Comparison of ENCODE assay signal across 8 mouse cellular contexts in genomic region chr5:115909106-115909505, GRCm38 (mm10).
DNase-seq lines count a peak whose midpoint lies in the region; ATAC-seq and TF ChIP-seq lines count a peak whose summit lies in the region.

No protein-coding gene starts in this region.

- no peak for ATAC-seq in midbrain, embryonic 15.5 days (replicated peaks)
- ATAC-seq in megakaryocyte-erythroid progenitor cell, adult 5-6 weeks (replicated peaks; ENCODE audit: low FRiP score, low TSS enrichment, poor library complexity, severe bottlenecking): no peak

- no peak for TF ChIP-seq POLR2A in liver, adult 2 months (IDR thresholded peaks at IDR 0.05; ENCODE audit: extremely low read depth, insufficient read depth, low read length)
- no peak for TF ChIP-seq POLR2A in cerebellum, adult 2 months (IDR thresholded peaks at IDR 0.05; ENCODE audit: borderline replicate concordance, insufficient read depth, low read length)

- no peaks in the 10 kb centered on the region for H3K36me3 ChIP-seq in liver, adult 2 months (ENCODE audit: control insufficient read depth, insufficient read depth, low read length)
- H3K36me3 ChIP-seq in midbrain, embryonic 15.5 days (replicated peaks): no peaks in the 10 kb centered on the region

- H3K4me2 ChIP-seq in midbrain, embryonic 15.5 days: peak overlapping the region; percentile 69

- peak; percentile 18 for DNase-seq in liver, adult 2 months (ENCODE audit: extremely low read depth, low read depth, low spot score)
- DNase-seq in liver: no peak
- DNase-seq in cerebellum, adult 2 months: peak; percentile 77 to 78
- DNase-seq in heart, adult 9 months (ENCODE audit: low spot score in 2 of 2): peak; percentile 21 to 30
- peak; percentile 48 for DNase-seq in left cerebral cortex, adult 11 months (ENCODE audit: low spot score)
- no peak for DNase-seq in spleen, postnatal 14 days (ENCODE audit: low spot score in 2 of 2)

- no peak overlapping the region for H3K9ac ChIP-seq in liver, adult 2 months (ENCODE audit: low read depth, low read length)
- peak overlapping the region; percentile 47 for H3K9ac ChIP-seq in midbrain, embryonic 15.5 days

- H3K9me3 ChIP-seq in midbrain, embryonic 15.5 days: no peaks in the 10 kb centered on the region

- no peak for TF ChIP-seq CTCF in liver, adult 2 months (IDR thresholded peaks at IDR 0.05; ENCODE audit: low read depth, low read length)
- no peak for TF ChIP-seq CTCF in cerebellum, adult 2 months (IDR thresholded peaks at IDR 0.05; ENCODE audit: borderline replicate concordance, insufficient read depth, low read depth, low read length)

- WGBS in liver, adult 2 months: 25% methylated on average over 11 of the region's 11 CpGs
- WGBS in cerebellum, adult 2 months: 3% methylated on average over 11 of the region's 11 CpGs
- WGBS in midbrain, embryonic 15.5 days: 62% methylated on average over 11 of the region's 11 CpGs

- H3K79me2 ChIP-seq in liver, adult 2 months (ENCODE audit: control insufficient read depth, insufficient read depth, low read length): no peaks in the 10 kb centered on the region

- H3K27ac ChIP-seq in liver, adult 2 months (replicated peaks; ENCODE audit: insufficient read depth, low read depth, low read length): no peak overlapping the region
- peak overlapping the region; percentile 53; the same call in 1 of the 2 replicates for H3K27ac ChIP-seq in cerebellum, adult 2 months (ENCODE audit: insufficient read depth, low read length)
- H3K27ac ChIP-seq in midbrain, embryonic 15.5 days: peak overlapping the region; percentile 71

- H3K4me1 ChIP-seq in liver, adult 2 months (ENCODE audit: control insufficient read depth, insufficient read depth, low read length): no peaks in the 10 kb centered on the region
- H3K4me1 ChIP-seq in cerebellum, adult 2 months (ENCODE audit: control insufficient read depth, insufficient read depth, low read length): peaks cover 3% of the 10 kb centered on the region; the same call in 1 of the 2 replicates
- peaks cover 36% of the 10 kb centered on the region for H3K4me1 ChIP-seq in midbrain, embryonic 15.5 days

- no peak overlapping the region for H3K4me3 ChIP-seq in liver, adult 2 months (ENCODE audit: insufficient read depth, low read depth, low read length)
- H3K4me3 ChIP-seq in cerebellum, adult 2 months (replicated peaks; ENCODE audit: insufficient read depth, low read depth, low read length): peak overlapping the region; percentile 84
- peak overlapping the region; percentile 48 for H3K4me3 ChIP-seq in midbrain, embryonic 15.5 days

- 0 out of 2 replicates have a peak, but pooled peaks cover 8% of the 10 kb centered on the region for H3K27me3 ChIP-seq in liver, adult 2 months (ENCODE audit: control insufficient read depth, insufficient read depth, low read length)
- H3K27me3 ChIP-seq in cerebellum, adult 2 months (ENCODE audit: control insufficient read depth, insufficient read depth, low read length): no peaks in the 10 kb centered on the region
- no peaks in the 10 kb centered on the region for H3K27me3 ChIP-seq in midbrain, embryonic 15.5 days (replicated peaks)

Comparison
In these comparisons a context has a peak if more than half of its experiments do, and no peak if none do; other contexts are left out.
1. DNase-seq: peak in liver, adult 2 months (single experiment), cerebellum, adult 2 months (2 of 2), heart, adult 9 months (2 of 2) and left cerebral cortex, adult 11 months (single experiment); none in liver (single experiment) and spleen, postnatal 14 days (0 of 2).